Mouse (Mus musculus) midbrain, embryonic 12.5 days (tissue): ENCODE data around the gene Adgrl2. TPM values are rescaled to one million over a fixed set of nuclear protein-coding genes. Genes with fewer than 3 reads are reported as not detected.
A peak's percentile ranks its signal among the peaks of the same experiment; 100 is the strongest.

Experiments used
- ATAC-seq: fragments of 200-750 bp; cut with Nextera tagmentation; 2 replicates; pipeline ENCODE4 v1.8.0; 2017; ENCODE audit warnings: low read depth, moderate TSS enrichment, moderate library complexity; ENCODE audit not compliant: low FRiP score
- H3K27ac ChIP-seq: fragments of 300-500 bp; sonication (generic); replicated peaks from 2 replicates; pipeline ENCODE4 v1.5.1; 2016; ENCODE audit warnings: mild to moderate bottlenecking
- H3K27me3 ChIP-seq: fragments of 300-500 bp; sonication (generic); 2 replicates; pipeline ENCODE4 v1.6.1; 2016; ENCODE audit warnings: mild to moderate bottlenecking
- H3K36me3 ChIP-seq: fragments of 300-500 bp; sonication (generic); 2 replicates; pipeline ENCODE4 v1.6.1; 2016
- H3K4me1 ChIP-seq: fragments of 300-500 bp; sonication (generic); 2 replicates; pipeline ENCODE4 v1.6.1; 2016
- H3K4me2 ChIP-seq: fragments of 300-500 bp; sonication (generic); replicated peaks from 2 replicates; pipeline ENCODE4 v1.6.1; 2016; ENCODE audit warnings: mild to moderate bottlenecking, moderate library complexity
- H3K4me3 ChIP-seq: fragments of 300-500 bp; sonication (generic); 2 replicates; pipeline ENCODE4 v1.5.1; 2016; ENCODE audit warnings: mild to moderate bottlenecking
- H3K9ac ChIP-seq: fragments of 300-500 bp; sonication (generic); replicated peaks from 2 replicates; pipeline ENCODE4 v1.6.1; 2016; ENCODE audit warnings: mild to moderate bottlenecking, moderate library complexity
- H3K9me3 ChIP-seq: fragments of 300-500 bp; sonication (generic); 2 replicates; pipeline ENCODE4 v1.6.1; 2016; ENCODE audit warnings: mild to moderate bottlenecking
- WGBS: fragments of 180-500 bp; shearing (Covaris S2); methylation state at CpG from one replicate; pipeline ENCODE4 v1.1.7; 2016; 5-methylcytosine and 5-hydroxymethylcytosine counted together
- polyA plus RNA-seq: library from polyadenylated mRNA; unstranded; fragments of >200 nt; fragmentation: Nextera tagmentation; extraction: Ambion mirVana; gene quantifications from 2 replicates; pipeline ENCODE4 v1.2.1, GENCODE M21; 2016

The Adgrl2 gene
- polyA plus RNA-seq, 1 experiment from 2014 or later: 152 TPM

DNA sequence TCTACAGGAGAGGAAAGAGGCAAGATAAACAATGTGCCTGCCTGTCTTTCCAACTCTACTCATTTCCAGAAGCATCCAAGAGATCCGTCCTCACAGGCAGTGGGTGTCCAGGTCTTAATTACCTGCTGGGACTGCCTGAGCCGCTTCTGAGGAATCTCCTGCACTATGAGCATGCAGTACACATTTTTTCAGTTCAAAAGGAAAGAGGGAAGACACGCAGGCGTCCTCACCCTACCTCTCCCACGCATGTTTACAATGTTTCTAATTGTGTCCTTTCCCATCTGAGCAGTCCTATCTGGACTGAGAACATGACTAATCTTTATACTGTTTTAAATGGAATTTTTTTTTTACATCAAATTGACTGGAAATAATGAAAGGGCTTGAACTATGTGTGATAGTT is 74.1 kb downstream of the Adgrl2 start:
- ATAC-seq: no peak
- Histone ChIP-seq H3K9me3 (no peaks in the 10 kb centered on the region), H3K4me3 (no peak overlapping the region), H3K4me1 (peaks cover 35% of the 10 kb centered on the region), H3K36me3 (no peaks in the 10 kb centered on the region), H3K27me3 (no peaks in the 10 kb centered on the region), H3K4me2 (no peak overlapping the region), H3K9ac (no peak overlapping the region), H3K27ac (no peak overlapping the region)
- 50% methylated on average over 5 of the region's 5 CpGs for WGBS

DNA sequence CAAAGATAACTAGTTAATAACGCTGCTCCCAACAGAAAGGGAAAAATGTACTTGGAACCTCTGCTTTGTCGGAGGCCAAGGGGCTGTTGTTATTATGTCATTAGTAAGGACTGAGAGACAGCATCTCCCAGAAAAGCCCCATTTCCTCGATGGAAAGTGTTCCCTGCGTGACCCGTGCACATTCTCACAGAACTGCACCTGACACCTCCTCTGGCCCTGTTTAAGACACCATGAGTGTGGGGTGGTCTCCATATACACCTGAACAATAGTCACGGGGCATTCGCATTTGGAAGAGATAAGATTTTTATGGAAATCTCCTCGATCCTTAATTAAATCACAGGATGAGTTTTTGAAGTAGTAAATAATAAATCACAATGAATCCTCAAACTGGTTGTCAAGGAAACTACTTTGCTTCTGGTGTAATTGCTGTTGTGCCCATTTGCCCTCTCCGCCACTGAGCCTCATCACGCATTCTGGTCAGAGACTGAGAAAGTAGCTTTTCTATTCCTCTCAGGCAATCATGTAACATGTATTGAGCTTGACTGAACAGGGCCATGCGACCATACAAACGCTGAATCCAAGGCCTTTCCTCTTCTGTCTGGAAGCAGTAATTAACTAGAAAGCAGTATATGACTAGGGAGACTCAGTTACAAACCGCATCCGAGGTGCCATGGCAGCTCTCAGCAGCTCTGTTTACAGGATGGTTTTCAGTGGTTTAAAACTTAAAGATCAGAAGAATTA is 77.2 kb downstream of the Adgrl2 start:
- no peaks in the 10 kb centered on the region for H3K9me3 ChIP-seq
- H3K4me1 ChIP-seq: peaks cover 28% of the 10 kb centered on the region
- H3K4me3 ChIP-seq: no peak overlapping the region
- H3K27me3 ChIP-seq: no peaks in the 10 kb centered on the region
- no peak overlapping the region for H3K9ac ChIP-seq
- no peaks in the 10 kb centered on the region for H3K36me3 ChIP-seq
- H3K27ac ChIP-seq: peak overlapping the region; percentile 35; the same call in 1 of the 2 replicates
- 61% methylated on average over 14 of the region's 14 CpGs for WGBS
- peak; percentile 31; the same call in 1 of the 2 replicates for ATAC-seq
- no peak overlapping the region for H3K4me2 ChIP-seq

DNA sequence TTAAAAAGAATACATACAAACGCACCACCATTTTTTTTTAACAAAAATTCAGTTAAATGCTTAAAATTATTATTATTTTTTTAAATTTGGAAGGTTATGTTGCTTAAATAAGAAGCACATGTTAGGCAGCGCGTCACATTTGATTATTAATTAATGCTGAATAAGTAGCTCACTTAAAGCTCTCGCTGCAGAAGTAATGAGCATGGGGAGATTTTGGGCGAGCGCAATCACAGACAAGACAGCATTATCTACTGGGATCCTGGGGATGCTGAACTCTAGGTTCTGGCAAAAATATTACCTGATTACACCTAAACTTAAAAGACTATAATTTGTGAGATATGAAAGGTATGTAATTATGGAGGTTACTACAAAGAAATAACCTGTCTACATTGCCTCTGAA is 77.8 kb downstream of the Adgrl2 start:
- no peak overlapping the region for H3K9ac ChIP-seq
- no peaks in the 10 kb centered on the region for H3K9me3 ChIP-seq
- no peaks in the 10 kb centered on the region for H3K27me3 ChIP-seq
- no peak overlapping the region for H3K4me3 ChIP-seq
- H3K27ac ChIP-seq: peak overlapping the region; percentile 35; the same call in 1 of the 2 replicates
- WGBS: 75% methylated on average over 6 of the region's 6 CpGs
- no peaks in the 10 kb centered on the region for H3K36me3 ChIP-seq
- H3K4me1 ChIP-seq: peaks cover 28% of the 10 kb centered on the region
- no peak overlapping the region for H3K4me2 ChIP-seq
- no peak for ATAC-seq

DNA sequence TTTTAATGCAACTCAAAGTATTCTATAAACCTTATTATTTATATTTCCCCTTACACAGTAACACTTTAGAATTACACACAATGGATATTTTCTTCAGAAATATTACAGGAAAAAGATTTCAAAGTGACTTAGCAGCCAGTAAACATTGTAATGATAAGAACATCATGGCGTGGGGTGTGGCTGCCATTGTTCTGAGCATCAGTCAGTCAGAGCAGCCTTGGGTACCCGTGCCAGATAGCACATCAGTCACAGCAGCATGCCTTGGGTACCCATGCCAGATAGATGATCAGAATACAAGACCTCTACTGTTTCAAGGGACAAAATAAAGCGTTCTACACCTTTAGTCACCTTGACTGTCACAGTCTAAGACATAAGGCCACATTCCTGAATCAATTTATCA is 82.5 kb downstream of the Adgrl2 start:
- Histone ChIP-seq H3K4me3 (no peak overlapping the region), H3K9ac (no peak overlapping the region), H3K4me2 (no peak overlapping the region), H3K27ac (no peak overlapping the region), H3K36me3 (no peaks in the 10 kb centered on the region), H3K4me1 (peaks cover 15% of the 10 kb centered on the region), H3K9me3 (no peaks in the 10 kb centered on the region), H3K27me3 (no peaks in the 10 kb centered on the region)
- WGBS: 80% methylated on average over 3 of the region's 3 CpGs
- ATAC-seq: no peak

DNA sequence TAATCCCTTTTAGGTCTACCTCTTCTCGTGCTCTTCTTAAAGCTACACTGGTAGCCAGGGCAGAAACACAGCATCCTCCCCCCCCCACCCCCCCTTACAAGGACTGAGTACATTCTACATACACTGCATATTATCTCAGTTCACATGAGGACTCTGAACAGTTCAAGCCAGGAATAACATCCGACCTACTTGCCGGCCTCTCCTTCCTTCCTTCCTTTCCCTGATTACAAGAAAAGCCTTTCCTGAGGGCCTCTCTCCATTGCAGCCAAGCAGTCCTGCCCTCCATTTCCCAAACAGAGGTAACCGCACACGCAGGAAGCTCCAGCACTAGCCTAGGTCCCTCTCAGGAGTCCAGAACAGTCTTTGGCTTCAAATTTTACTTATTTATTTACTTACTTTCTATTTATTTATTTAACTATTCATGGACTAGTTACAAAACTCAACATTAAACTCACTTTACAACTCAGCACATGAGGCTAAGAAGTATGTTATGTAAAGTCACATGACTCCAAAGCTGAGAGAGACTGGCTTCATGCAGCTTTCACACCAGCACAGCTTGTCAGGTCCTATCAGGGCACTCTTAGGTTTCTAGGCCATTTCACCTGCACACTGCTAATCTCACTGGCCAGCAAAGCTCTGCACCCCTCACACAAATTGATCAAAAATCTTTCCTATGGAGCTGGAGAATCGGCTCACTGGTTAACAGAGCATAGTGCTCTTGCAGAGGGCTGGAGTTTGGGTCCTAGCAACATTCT is 83.2 kb downstream of the Adgrl2 start:
- Histone ChIP-seq H3K27me3 (no peaks in the 10 kb centered on the region), H3K27ac (no peak overlapping the region), H3K4me2 (no peak overlapping the region), H3K9ac (no peak overlapping the region), H3K4me3 (no peak overlapping the region), H3K4me1 (peaks cover 13% of the 10 kb centered on the region; the same call in 1 of the 2 replicates), H3K9me3 (no peaks in the 10 kb centered on the region), H3K36me3 (no peaks in the 10 kb centered on the region)
- ATAC-seq: no peak
- WGBS: 78% methylated on average over 6 of the region's 6 CpGs

DNA sequence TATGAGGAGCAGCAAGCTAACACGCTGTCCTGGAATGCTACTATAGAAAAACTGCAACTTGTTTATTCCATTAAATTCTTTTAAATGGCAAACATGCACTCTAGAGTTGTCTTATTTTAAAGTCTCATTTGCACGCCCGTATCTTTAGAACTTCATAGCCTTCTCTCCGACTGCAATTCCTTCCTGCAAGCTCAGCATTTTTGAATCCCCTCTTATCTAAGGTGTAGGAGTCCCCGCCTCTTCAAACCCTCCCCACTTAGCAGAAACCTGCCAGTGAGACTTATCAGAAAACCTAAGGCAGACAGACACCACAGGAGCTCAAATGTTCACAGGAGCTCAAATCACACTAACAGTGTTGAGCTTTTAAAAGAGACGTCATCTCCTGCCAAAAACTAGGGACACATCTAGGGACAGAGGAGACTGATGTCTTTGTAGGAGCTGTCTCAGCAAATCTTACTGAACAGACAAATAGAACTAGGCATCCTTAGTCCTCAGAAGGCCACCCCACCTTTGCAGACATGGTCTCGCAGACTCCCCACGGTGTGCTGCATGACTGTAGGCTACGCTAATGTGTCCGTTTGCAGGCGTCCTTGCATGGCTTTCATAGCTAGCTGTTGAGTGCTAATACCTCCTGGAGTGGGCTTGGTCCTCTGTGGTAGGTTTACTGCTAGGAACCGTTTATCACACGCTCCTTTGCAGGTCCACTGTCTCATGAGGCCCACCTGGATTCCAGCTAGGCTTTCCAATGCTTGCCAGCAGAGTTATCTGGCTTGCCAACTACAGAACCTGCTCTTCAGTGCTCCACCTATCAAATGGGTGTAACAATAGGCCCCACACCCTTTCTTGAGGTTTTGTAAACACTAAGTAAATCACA is 84.2 kb downstream of the Adgrl2 start:
- Histone ChIP-seq H3K36me3 (no peaks in the 10 kb centered on the region), H3K27me3 (no peaks in the 10 kb centered on the region), H3K27ac (no peak overlapping the region), H3K4me2 (no peak overlapping the region), H3K4me3 (no peak overlapping the region), H3K4me1 (peaks cover 12% of the 10 kb centered on the region; the same call in 1 of the 2 replicates), H3K9ac (no peak overlapping the region), H3K9me3 (no peaks in the 10 kb centered on the region)
- no peak for ATAC-seq
- WGBS: 83% methylated on average over 13 of the region's 13 CpGs

DNA sequence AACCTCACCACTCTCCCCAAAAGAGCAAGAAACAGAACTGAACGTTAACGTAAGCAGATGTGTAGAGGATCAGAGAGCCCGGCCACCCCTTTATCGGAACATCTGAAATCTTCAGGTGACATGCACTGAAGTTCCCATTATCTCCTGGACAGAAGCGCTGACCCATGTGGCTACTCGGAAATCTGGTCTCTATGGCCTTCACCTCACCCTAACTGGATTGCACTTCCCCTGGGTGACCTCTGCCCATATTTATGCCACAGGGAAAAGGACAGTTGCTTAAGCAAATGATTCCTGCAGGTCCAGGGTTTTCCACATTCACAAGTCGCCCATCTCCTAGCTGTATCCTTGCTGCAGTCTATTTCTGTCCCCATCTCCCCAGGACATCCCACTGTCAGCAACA is 84.9 kb downstream of the Adgrl2 start:
- WGBS: 85% methylated on average over 7 of the region's 7 CpGs
- peaks cover 14% of the 10 kb centered on the region; the same call in 1 of the 2 replicates for H3K4me1 ChIP-seq
- no peak for ATAC-seq

DNA sequence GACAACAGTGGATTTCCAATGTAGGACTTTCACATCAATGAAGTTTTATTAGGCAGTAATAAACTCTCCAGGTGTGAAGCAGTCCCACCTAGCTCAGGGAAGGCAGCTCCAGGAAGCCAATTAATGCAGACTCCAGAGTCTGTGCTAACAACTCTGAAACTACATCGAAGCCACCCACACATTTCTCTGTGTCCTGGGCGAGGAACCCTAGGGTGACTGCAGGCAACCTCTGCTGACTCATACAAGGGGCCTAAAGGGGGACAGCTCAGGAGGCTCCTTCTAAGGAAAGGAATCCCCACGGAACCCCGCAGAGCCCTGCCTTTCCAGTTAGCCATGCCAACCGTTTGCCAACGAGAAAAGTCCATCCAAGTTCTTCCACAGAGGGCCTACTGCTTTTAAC is 90.5 kb downstream of the Adgrl2 start:
- H3K9me3 ChIP-seq: no peaks in the 10 kb centered on the region
- H3K9ac ChIP-seq: no peak overlapping the region
- no peaks in the 10 kb centered on the region for H3K27me3 ChIP-seq
- 38% methylated on average over 6 of the region's 6 CpGs for WGBS
- ATAC-seq: no peak
- H3K4me1 ChIP-seq: peaks cover 24% of the 10 kb centered on the region
- no peak overlapping the region for H3K27ac ChIP-seq
- H3K4me2 ChIP-seq: no peak overlapping the region
- H3K4me3 ChIP-seq: no peak overlapping the region
- H3K36me3 ChIP-seq: 0 out of 2 replicates have a peak, but pooled peaks cover 3% of the 10 kb centered on the region

More for the DNA sequence above, 84.9 kb downstream of the Adgrl2 start:
- H3K27me3 ChIP-seq: no peaks in the 10 kb centered on the region
- H3K9ac ChIP-seq: no peak overlapping the region
- H3K4me2 ChIP-seq: no peak overlapping the region
- no peak overlapping the region for H3K27ac ChIP-seq
- H3K9me3 ChIP-seq: no peaks in the 10 kb centered on the region
- H3K36me3 ChIP-seq: no peaks in the 10 kb centered on the region
- H3K4me3 ChIP-seq: no peak overlapping the region

DNA sequence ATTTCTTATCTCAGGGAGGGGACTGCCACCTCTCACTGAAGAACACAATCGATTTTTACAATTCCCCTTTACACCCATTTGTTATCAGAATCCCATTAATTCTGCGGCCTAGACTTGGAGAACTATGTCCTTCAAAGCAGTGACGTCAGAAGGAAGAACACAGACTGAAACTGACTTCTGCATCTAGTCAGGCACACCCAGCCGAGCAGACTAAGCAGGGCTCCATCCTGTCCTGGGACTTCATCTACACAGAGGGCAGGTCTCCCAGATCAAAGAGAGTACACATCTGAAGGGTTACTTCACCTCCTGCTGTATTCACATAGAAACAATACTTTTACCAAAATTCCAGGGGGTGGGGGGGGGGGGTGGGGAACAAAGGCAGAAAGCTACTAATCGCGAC is 90.9 kb downstream of the Adgrl2 start:
- H3K4me1 ChIP-seq: peaks cover 24% of the 10 kb centered on the region
- H3K36me3 ChIP-seq: 0 out of 2 replicates have a peak, but pooled peaks cover 3% of the 10 kb centered on the region
- no peak overlapping the region for H3K4me3 ChIP-seq
- whole genome bisulfite sequencing: 43% methylated on average over 6 of the region's 6 CpGs
- H3K27ac ChIP-seq: no peak overlapping the region
- H3K9me3 ChIP-seq: no peaks in the 10 kb centered on the region
- no peak for ATAC-seq
- no peaks in the 10 kb centered on the region for H3K27me3 ChIP-seq
- H3K4me2 ChIP-seq: no peak overlapping the region
- no peak overlapping the region for H3K9ac ChIP-seq

DNA sequence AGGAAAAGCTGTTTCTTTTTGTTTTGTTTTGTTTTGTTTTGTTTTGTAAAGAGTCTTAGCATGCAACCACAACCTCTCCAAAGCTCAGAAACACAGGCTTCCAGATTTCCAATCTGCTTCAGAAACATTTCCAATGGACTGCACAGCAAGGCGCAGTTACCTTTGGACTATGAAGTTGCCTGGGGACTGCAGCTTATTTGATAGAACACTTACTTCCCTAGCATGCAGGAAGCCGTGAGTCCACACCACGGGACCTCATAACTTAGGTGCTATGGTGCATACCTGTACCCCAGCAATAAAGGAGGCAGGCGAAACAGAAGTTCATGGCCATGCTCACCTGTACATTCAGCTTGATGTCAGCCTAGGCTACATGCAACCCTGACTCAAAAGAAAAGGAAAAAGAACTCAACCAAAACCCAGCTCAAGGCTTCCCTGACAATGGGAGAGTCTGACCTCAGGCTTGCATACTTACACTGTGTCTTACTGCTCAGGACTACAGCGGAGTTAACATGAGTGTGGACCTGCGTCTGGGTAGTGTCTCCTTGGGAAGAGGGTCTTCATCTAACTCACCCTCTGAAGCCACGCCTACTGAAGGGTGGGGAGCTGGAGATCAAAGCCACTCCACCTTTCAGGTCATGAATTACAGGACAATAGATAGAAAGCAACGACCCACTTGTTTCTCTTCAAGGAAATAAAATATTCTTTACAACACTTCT is 91.7 kb downstream of the Adgrl2 start:
- Histone ChIP-seq H3K27me3 (no peaks in the 10 kb centered on the region), H3K4me3 (no peak overlapping the region), H3K9me3 (no peaks in the 10 kb centered on the region), H3K36me3 (0 out of 2 replicates have a peak, but pooled peaks cover 3% of the 10 kb centered on the region), H3K9ac (no peak overlapping the region), H3K4me2 (no peak overlapping the region), H3K4me1 (peaks cover 24% of the 10 kb centered on the region), H3K27ac (no peak overlapping the region)
- ATAC-seq: no peak
- WGBS: 81% methylated on average over 8 of the region's 8 CpGs

DNA sequence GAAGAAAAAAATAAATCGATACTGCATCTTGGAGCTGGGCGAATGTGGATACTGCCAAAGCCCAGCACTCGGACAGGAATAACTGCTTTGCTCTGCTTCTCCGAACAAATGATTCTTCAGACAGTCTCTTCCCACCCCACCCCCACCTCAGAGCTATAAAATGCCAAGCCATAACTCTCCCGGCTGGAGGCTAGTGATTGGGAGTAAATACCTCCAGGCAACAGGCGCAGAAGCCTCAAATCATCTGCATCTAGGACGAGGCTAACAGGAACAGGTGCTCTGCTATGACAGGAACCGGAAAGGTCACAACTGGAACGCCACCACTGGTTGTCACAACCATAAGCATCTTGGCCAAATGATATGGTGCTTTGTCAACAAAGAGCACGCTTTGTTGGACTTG is 94.1 kb downstream of the Adgrl2 start:
- Histone ChIP-seq H3K27me3 (no peaks in the 10 kb centered on the region), H3K36me3 (0 out of 2 replicates have a peak, but pooled peaks cover 3% of the 10 kb centered on the region), H3K9me3 (no peaks in the 10 kb centered on the region), H3K4me1 (peaks cover 24% of the 10 kb centered on the region), H3K9ac (no peak overlapping the region), H3K4me3 (no peak overlapping the region), H3K4me2 (no peak overlapping the region), H3K27ac (no peak overlapping the region)
- no peak for ATAC-seq
- WGBS: 83% methylated on average over 10 of the region's 10 CpGs
